Mouse (Mus musculus) stomach, postnatal 0 days (tissue): ENCODE data around the gene Ubn2. TPM values are rescaled to one million over a fixed set of nuclear protein-coding genes. Genes with fewer than 3 reads are reported as not detected.

Experiments used
- ATAC-seq: fragments of 200-750 bp; cut with Nextera tagmentation; 2 replicates; pipeline ENCODE4 v1.8.0; 2017; ENCODE audit not compliant: low FRiP score, low TSS enrichment
- DNase-seq: peaks from one replicate; pipeline ENCODE4 v3.0.0-alpha.2; 2016; ENCODE audit warnings: low spot score
- H3K27ac ChIP-seq: fragments of 300-500 bp; sonication (generic); replicated peaks from 2 replicates; pipeline ENCODE4 v1.5.1; 2014; ENCODE audit warnings: mild to moderate bottlenecking, control low read depth
- H3K27me3 ChIP-seq: fragments of 300-500 bp; sonication (generic); 2 replicates; pipeline ENCODE4 v1.6.1; 2014; ENCODE audit warnings: low read length; ENCODE audit not compliant: control insufficient read depth, insufficient read depth
- H3K36me3 ChIP-seq: fragments of 300-500 bp; sonication (generic); 2 replicates; pipeline ENCODE4 v1.6.1; 2014; ENCODE audit warnings: low read length, mixed read lengths; ENCODE audit not compliant: control insufficient read depth, insufficient read depth
- H3K4me1 ChIP-seq: fragments of 300-500 bp; sonication (generic); replicated peaks from 2 replicates; pipeline ENCODE4 v1.6.1; 2014; ENCODE audit warnings: antibody characterized with exemption; ENCODE audit not compliant: control insufficient read depth, insufficient read depth
- H3K4me2 ChIP-seq: fragments of 300-500 bp; sonication (generic); replicated peaks from 2 replicates; pipeline ENCODE4 v1.6.1; 2014; ENCODE audit warnings: low read depth, mild to moderate bottlenecking, control low read depth, moderate library complexity
- H3K4me3 ChIP-seq: fragments of 300-500 bp; sonication (generic); 2 replicates; pipeline ENCODE4 v1.5.1; 2014; ENCODE audit warnings: low read depth, low read length, control low read depth
- H3K9ac ChIP-seq: fragments of 300-500 bp; sonication (generic); 2 replicates; pipeline ENCODE4 v1.6.1; 2014; ENCODE audit warnings: mild to moderate bottlenecking, low read length, control low read depth, mixed read lengths
- H3K9me3 ChIP-seq: fragments of 300-500 bp; sonication (generic); 2 replicates; pipeline ENCODE4 v1.6.1; 2016; ENCODE audit warnings: low read length; ENCODE audit not compliant: control insufficient read depth
- CTCF ChIP-seq: IDR thresholded peaks from 2 replicates; pipeline ENCODE4 v1.5.1; 2016; ENCODE audit warnings: antibody characterized with exemption, low read depth, mild to moderate bottlenecking, moderate library complexity
- EP300 ChIP-seq: optimal IDR thresholded peaks from 2 replicates; pipeline ENCODE3; 2016; ENCODE audit warnings: antibody characterized with exemption
- WGBS: fragments of 180-500 bp; shearing (Covaris S2); extraction: QIAGEN DNeasy Blood & Tissue Kit; methylation state at CpG from one replicate; pipeline ENCODE4 v1.1.7; 2014; 5-methylcytosine and 5-hydroxymethylcytosine counted together
- microRNA-seq: library from miRNA; unstranded; fragments of <30 nt; microRNA quantifications from one replicate; pipeline ENCODE4, GENCODE M21; 2016
- polyA plus RNA-seq: library from polyadenylated mRNA; unstranded; fragments of >200 nt; fragmentation: Nextera tagmentation; extraction: Ambion mirVana; gene quantifications from 2 replicates; pipeline ENCODE4 v1.2.1, GENCODE M21; 2015

Ubn2 gene
- polyA plus RNA-seq, 1 experiment from 2014 or later, result 5.3 TPM

DNA sequence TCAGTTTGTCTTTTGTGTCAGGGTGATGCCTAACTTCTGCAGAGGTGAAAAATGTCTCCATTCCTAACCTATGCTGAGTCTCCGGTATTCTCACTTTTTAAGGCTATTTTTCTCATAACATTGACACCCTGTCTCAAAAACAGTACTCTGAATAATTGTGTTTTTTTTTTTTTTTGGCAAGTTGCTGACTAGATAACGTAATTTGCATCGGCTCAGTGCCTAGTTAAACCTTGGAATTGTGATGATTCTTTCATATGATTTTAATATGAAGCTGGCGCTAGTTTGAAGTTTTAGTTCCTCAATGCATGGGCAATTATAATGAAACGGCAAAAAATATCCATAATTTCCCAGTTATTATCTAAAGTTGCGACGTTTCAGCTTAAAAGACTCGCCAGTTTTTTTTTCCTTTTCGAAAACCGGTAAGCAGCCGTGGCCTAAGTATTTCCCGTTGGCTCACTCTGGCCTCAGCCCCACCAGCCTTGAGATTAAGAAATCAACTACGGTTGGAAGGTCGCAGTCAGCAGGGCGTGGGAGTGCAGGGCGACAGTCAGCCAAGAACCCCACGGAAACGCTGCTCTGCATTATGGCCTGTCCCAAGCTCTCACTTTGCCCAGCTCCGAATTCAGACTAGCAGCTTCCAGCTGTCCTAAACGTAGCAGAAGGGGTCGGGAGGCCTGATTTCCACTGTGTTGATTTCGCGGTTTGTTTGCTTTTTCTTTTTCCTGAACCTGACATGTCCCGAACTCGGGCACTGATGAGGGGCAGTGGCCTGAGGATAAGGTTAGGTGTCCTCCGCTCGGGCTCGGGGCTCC, 116.7 kb downstream of the Ubn2 start:
- WGBS, result 4% methylated on average over 28 of the region's 28 CpGs
- TF ChIP-seq EP300, result no peak
- TF ChIP-seq CTCF, result no peak

DNA sequence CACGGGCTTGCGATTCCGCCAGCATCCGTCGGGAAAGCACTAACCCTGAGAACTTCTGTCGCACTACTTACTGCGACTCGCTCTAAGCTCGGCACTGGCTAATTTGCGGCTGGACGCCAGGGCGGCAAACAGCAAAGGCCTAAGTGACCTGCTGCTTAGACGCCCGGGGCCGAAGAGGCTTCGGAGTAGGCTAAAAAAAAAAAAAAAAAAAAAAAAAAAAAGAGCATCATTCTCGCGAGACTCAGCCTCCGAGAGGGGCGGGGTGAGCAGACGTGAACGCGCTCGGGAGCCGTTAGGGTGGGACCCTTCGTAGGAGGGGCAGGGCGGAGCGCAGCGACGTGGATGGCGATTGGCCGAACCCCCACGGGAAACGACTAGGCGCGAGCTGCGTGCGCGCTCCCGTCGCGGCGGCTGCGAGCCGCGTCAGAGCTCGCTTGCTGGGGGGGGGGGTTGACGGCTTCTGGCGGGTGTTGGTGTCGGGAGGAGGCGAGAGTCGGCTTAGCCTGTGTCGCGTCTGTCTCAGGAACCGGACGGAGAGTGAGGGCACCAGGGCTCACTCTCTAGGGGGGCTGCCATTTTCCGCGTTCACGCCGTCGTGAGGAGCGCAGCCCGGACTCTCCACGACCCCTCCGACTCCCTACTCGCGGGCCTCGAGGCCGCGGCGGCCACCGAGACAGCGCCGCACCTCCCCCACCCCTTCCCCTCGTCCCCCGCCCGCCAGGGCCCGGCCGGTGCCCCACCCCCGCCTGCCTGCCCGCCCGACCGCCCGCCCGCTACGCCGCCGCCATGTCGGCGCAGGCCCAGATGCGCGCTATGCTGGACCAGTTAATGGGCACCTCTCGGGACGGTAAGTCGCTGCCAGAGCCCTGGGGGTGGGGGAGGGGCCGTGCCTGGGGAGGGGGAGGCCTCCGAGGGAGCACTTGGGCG, 117.6 kb downstream of the Ubn2 start, which contains the start of gene Luc7l2:
TSS of gene Luc7l2 (plus strand) at position 273 of the 927 bp plus-strand sequence.
- Histone ChIP-seq H3K4me1 (no peaks in the 10 kb centered on the region), H3K27ac (peak within 1 kb of the TSS; percentile 100), H3K9ac (peak within 1 kb of the TSS; percentile 95), H3K4me2 (peak within 1 kb of the TSS; percentile 62), H3K4me3 (peak within 1 kb of the TSS; percentile 77), H3K36me3 (no peaks in the 10 kb centered on the region), H3K27me3 (no peaks in the 10 kb centered on the region), H3K9me3 (no peaks in the 10 kb centered on the region)
- WGBS, result under 1% methylated on average over 86 of the region's 98 CpGs
- ATAC-seq (peak; percentile 92), DNase-seq (peak; percentile 97)
- TF ChIP-seq EP300 (peak; percentile 99), CTCF (peak; percentile 5; the same call in 1 of the 2 replicates)

More for the DNA sequence above, 116.7 kb downstream of the Ubn2 start:
- no peaks in the 10 kb centered on the region for H3K36me3 ChIP-seq
- peak overlapping the region; percentile 89 for H3K9ac ChIP-seq
- H3K27ac ChIP-seq, result peak overlapping the region; percentile 100
- peak; percentile 66 for ATAC-seq
- H3K4me3 ChIP-seq, result peak overlapping the region; percentile 77
- no peaks in the 10 kb centered on the region for H3K9me3 ChIP-seq
- H3K4me2 ChIP-seq, result peak overlapping the region; percentile 62
- peak; percentile 79 for DNase-seq
- no peaks in the 10 kb centered on the region for H3K27me3 ChIP-seq
- H3K4me1 ChIP-seq, result no peaks in the 10 kb centered on the region

DNA sequence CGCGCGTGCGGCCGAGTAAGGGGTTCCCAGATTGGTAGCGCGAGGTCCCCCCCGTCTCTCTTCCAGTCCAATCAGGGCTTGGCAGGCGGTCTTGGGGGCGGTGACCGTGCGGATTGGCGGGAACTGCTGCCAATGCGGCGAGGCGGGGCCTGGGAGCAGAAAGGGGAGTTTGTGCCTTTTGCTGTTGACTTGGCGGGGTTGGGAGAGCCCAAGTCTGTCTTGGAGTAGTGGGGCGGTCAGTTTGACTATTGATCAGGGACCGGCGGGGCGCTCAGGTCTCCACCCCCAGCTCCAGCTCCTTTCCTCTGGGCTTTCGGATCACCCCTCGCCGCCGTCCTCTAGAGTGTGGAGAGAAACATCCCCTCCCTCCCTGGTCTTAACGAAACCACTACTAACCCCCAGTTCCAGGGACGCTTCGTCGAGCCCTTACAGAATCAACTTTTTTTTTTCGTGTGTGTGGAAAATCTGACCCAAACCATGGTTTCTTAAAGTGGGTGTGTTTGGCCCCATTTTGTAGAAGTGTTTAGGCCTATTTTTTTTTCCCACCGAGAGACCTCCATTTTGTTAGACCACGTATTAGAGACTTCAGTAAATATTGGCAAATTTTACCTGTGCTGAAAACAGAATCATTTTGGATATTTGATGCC, 118.4 kb downstream of the Ubn2 start:
- no peaks in the 10 kb centered on the region for H3K4me1 ChIP-seq
- H3K27me3 ChIP-seq, result no peaks in the 10 kb centered on the region
- peak overlapping the region; percentile 95 for H3K9ac ChIP-seq
- peak overlapping the region; percentile 100 for H3K27ac ChIP-seq
- TF ChIP-seq CTCF, result no peak
- H3K36me3 ChIP-seq, result no peaks in the 10 kb centered on the region
- H3K4me2 ChIP-seq, result peak overlapping the region; percentile 45
- peak; percentile 95 for ATAC-seq
- peak; percentile 99 for DNase-seq
- under 1% methylated on average over 32 of the region's 32 CpGs for WGBS
- peak overlapping the region; percentile 77 for H3K4me3 ChIP-seq
- H3K9me3 ChIP-seq, result no peaks in the 10 kb centered on the region

DNA sequence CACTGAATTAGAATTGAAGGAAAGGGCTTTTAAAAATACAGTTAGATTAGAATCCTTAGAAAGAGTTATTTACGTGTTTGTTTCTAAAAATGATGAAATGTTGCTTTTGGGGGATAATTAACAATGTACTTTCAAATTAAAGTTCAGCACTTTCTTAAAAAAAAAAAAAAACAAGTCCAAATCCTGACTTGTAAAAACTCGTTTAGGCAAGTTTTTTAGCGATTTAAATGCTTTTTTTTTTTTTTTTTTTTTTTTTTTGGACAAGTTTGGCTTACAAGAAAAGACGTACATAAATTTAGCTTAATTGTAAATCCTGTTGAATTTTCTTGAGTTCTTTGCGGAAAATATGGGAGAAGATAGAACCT, 118.9 kb downstream of the Ubn2 start:
- DNase-seq (no peak), ATAC-seq (no peak)
- TF ChIP-seq EP300 (no peak), CTCF (no peak)
- WGBS, result 11% methylated on average over 5 of the region's 5 CpGs
- Histone ChIP-seq H3K4me1 (no peaks in the 10 kb centered on the region), H3K27ac (no peak overlapping the region), H3K9me3 (no peaks in the 10 kb centered on the region), H3K4me2 (peak overlapping the region; percentile 45), H3K9ac (no peak overlapping the region; the same call in 1 of the 2 replicates), H3K36me3 (no peaks in the 10 kb centered on the region), H3K27me3 (no peaks in the 10 kb centered on the region), H3K4me3 (peak overlapping the region; percentile 77)

Small RNA genes within 50 kb of the gene (microRNA-seq; reads per million reads assigned to microRNA genes)
- gene Mir7670, result not detected

Other genes starting within 250 kb of the Ubn2 start
- gene D630045J12Rik, start 179.9 kb upstream of the Ubn2 start, polyA plus RNA-seq, result 0.70 and 1.1 TPM in 2 replicates
- gene Zc3hav1l, start 134.7 kb upstream of the Ubn2 start, polyA plus RNA-seq, result 2.1 and 2.3 TPM in 2 replicates
- 12.7 and 12.9 TPM in 2 replicates for gene Zc3hav1, start 79.3 kb upstream of the Ubn2 start, polyA plus RNA-seq
- gene Ttc26, start 52.5 kb upstream of the Ubn2 start, polyA plus RNA-seq, result 1.5 TPM in 2 replicates
- 157 and 166 TPM in 2 replicates for gene Fmc1, start 99.6 kb downstream of the Ubn2 start, polyA plus RNA-seq
- gene Luc7l2, start 117.4 kb downstream of the Ubn2 start, polyA plus RNA-seq, result 19.2 and 24.2 TPM in 2 replicates
- gene Klrg2, start 203.3 kb downstream of the Ubn2 start, polyA plus RNA-seq, result 4.5 and 5.9 TPM in 2 replicates
- 0.55 and 1.7 TPM in 2 replicates for gene Clec2l, start 229.1 kb downstream of the Ubn2 start, polyA plus RNA-seq